Mouse (Mus musculus) kidney, postnatal 0 days (tissue): ENCODE results near the gene Vstm2l. TPM values are rescaled to one million over a fixed set of nuclear protein-coding genes. Genes with fewer than 3 reads are reported as not detected.

ENCODE experiments used
- ATAC-seq: fragments of 200-750 bp; cut with Nextera tagmentation; replicated peaks from 2 replicates; pipeline ENCODE4 v1.8.0; 2017; ENCODE audit warnings: low read depth, moderate number of reproducible peaks, moderate TSS enrichment, moderate library complexity; ENCODE audit not compliant: low FRiP score
- DNase-seq: peaks from one replicate; pipeline ENCODE4 v3.0.0-alpha.2; 2016; ENCODE audit warnings: low spot score
- H3K27ac ChIP-seq: fragments of 300-500 bp; sonication (generic); 2 replicates; pipeline ENCODE4 v1.5.1; 2014; ENCODE audit warnings: mild to moderate bottlenecking
- H3K27me3 ChIP-seq: fragments of 300-500 bp; sonication (generic); 2 replicates; pipeline ENCODE4 v1.6.1; 2014; ENCODE audit warnings: low read length, mixed read lengths; ENCODE audit not compliant: insufficient read depth
- H3K36me3 ChIP-seq: fragments of 300-500 bp; sonication (generic); 2 replicates; pipeline ENCODE4 v1.6.1; 2014; ENCODE audit warnings: low read length, mixed read lengths; ENCODE audit not compliant: insufficient read depth
- H3K4me1 ChIP-seq: fragments of 300-500 bp; sonication (generic); replicated peaks from 2 replicates; pipeline ENCODE4 v1.6.1; 2014; ENCODE audit warnings: antibody characterized with exemption, low read length, mixed read lengths; ENCODE audit not compliant: insufficient read depth
- H3K4me2 ChIP-seq: fragments of 300-500 bp; sonication (generic); 2 replicates; pipeline ENCODE4 v1.6.1; 2014; ENCODE audit warnings: mild to moderate bottlenecking, low read length, moderate library complexity, mixed read lengths
- H3K4me3 ChIP-seq: fragments of 300-500 bp; sonication (generic); replicated peaks from 2 replicates; pipeline ENCODE4 v1.5.1; 2014; ENCODE audit warnings: low read depth, low read length
- H3K9ac ChIP-seq: fragments of 300-500 bp; sonication (generic); 2 replicates; pipeline ENCODE4 v1.6.1; 2014; ENCODE audit warnings: low read depth, low read length
- H3K9me3 ChIP-seq: fragments of 300-500 bp; sonication (generic); replicated peaks from 2 replicates; pipeline ENCODE4 v1.6.1; 2016; ENCODE audit warnings: low read length, inconsistent platforms, mixed read lengths
- CTCF ChIP-seq: IDR thresholded peaks from 2 replicates; pipeline ENCODE4 v1.5.1; 2016; ENCODE audit warnings: antibody characterized with exemption, low read depth, mild to moderate bottlenecking, moderate library complexity
- WGBS: fragments of 180-500 bp; shearing (Covaris S2); extraction: QIAGEN DNeasy Blood & Tissue Kit; methylation state at CpG from one replicate; pipeline ENCODE4 v1.1.7; 2014; 5-methylcytosine and 5-hydroxymethylcytosine counted together
- polyA plus RNA-seq: library from polyadenylated mRNA; unstranded; fragments of >200 nt; fragmentation: Nextera tagmentation; extraction: Ambion mirVana; gene quantifications from 2 replicates; pipeline ENCODE4 v1.2.1, GENCODE M21; 2015

Vstm2l gene
- polyA plus RNA-seq, 1 experiment from 2014 or later: 0.38 TPM

DNA sequence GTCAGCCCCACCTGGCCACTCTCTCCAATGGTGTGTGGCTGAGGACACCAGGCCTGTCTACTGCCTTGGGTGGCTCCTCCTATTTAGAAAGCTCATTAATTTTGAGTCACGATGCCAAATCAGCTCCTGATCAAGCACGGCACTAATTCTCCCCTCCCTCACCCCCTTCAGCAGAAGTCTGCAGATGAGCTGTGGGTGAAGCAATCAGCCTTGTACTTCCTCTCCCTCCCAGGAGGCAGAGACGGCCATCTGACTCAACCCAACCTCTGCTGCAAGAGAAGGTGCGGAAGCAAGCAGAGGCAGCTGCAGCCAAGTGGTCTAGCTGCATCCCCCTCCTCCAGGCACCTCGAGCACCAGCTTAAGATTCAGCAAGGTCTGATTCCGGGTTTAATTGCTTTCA lies 76.6 kb downstream of the Vstm2l start:
- no peak overlapping the region for H3K4me2 ChIP-seq
- 0 out of 2 replicates have a peak, but pooled peaks cover 5% of the 10 kb centered on the region for H3K4me1 ChIP-seq
- H3K36me3 ChIP-seq: peaks cover 25% of the 10 kb centered on the region
- DNase-seq (no peak), ATAC-seq (no peak)
- TF ChIP-seq CTCF: no peak
- no peak overlapping the region for H3K4me3 ChIP-seq
- no peaks in the 10 kb centered on the region for H3K27me3 ChIP-seq
- no peaks in the 10 kb centered on the region for H3K9me3 ChIP-seq
- WGBS: 45% methylated on average over 6 of the region's 6 CpGs
- H3K27ac ChIP-seq: no peak overlapping the region
- H3K9ac ChIP-seq: no peak overlapping the region

DNA sequence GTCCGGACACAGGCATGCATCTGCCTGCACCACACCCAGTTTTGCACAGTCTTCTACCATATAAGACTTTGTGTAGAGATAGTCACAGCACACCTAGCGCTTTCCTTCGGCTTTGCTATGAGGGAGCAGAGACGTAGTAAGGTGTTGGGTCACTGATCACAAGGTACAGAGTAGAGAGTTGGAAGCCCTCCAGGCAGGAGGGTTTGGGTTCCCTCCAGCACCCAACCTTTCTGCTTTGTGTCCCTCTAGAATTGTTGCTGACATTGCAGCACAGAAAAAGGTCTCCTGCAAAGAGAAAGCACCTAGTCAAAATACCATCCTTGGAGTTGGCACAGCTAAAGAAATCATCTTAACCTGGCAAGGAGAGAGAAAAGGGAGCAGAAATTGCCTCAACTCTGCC lies 78.0 kb downstream of the Vstm2l start:
- H3K9ac ChIP-seq: no peak overlapping the region
- no peaks in the 10 kb centered on the region for H3K9me3 ChIP-seq
- H3K4me1 ChIP-seq: 0 out of 2 replicates have a peak, but pooled peaks cover 5% of the 10 kb centered on the region
- TF ChIP-seq CTCF: no peak
- peaks cover 30% of the 10 kb centered on the region for H3K36me3 ChIP-seq
- H3K4me2 ChIP-seq: no peak overlapping the region
- no peak for DNase-seq
- no peak overlapping the region for H3K27ac ChIP-seq
- no peak for ATAC-seq
- H3K4me3 ChIP-seq: no peak overlapping the region
- 76% methylated on average over 4 of the region's 4 CpGs for WGBS
- no peaks in the 10 kb centered on the region for H3K27me3 ChIP-seq

Other genes starting within 250 kb of the Vstm2l start
- gene Ctnnbl1, start 177.3 kb upstream of the Vstm2l start, polyA plus RNA-seq: 46.3 and 51.8 TPM in 2 replicates
- 13.6 and 15.2 TPM in 2 replicates for gene Tti1, start 113.8 kb downstream of the Vstm2l start, polyA plus RNA-seq
- gene Rprd1b, start 113.8 kb downstream of the Vstm2l start, polyA plus RNA-seq: 29.6 and 34.9 TPM in 2 replicates
- gene Tgm2, start 231.8 kb downstream of the Vstm2l start, polyA plus RNA-seq: 26.9 and 31.7 TPM in 2 replicates